Mouse (Mus musculus): ENCODE measurements around the gene Pym1. TPM values are rescaled to one million over a fixed set of nuclear protein-coding genes. Genes with fewer than 3 reads are reported as not detected.
A peak's percentile ranks its signal among the peaks of the same experiment; 100 is the strongest.

The Pym1 gene
- polyA plus RNA-seq, 1 experiment from 2014 or later = 25.8 TPM

- peaks cover 63% of the 10 kb centered on the region for H3K4me1 ChIP-seq
- whole genome bisulfite sequencing (ENCODE audit: insufficient replicate concordance) = 43% methylated on average over 9 of the region's 9 CpGs
These were observed 580 bp upstream of the Pym1 start for GRCm38 (mm10) chr10:128746972-128747645.

GRCm38 (mm10) chr10:128748252-128748864 is 669 bp downstream of the Pym1 start:
- no peaks in the 10 kb centered on the region for H3K9me3 ChIP-seq (replicated peaks)
- peak overlapping the region; percentile 85 for H3K9ac ChIP-seq
- peaks cover 58% of the 10 kb centered on the region for H3K4me1 ChIP-seq
- H3K36me3 ChIP-seq = peaks cover 16% of the 10 kb centered on the region
- H3K27ac ChIP-seq = peak overlapping the region; percentile 92
- peak overlapping the region; percentile 88 for H3K4me3 ChIP-seq
- H3K4me2 ChIP-seq = peak overlapping the region; percentile 86
- ATAC-seq = peak; percentile 74
- WGBS (ENCODE audit: insufficient replicate concordance) = under 1% methylated on average over 37 of the region's 37 CpGs
- H3K27me3 ChIP-seq (replicated peaks) = peaks cover 27% of the 10 kb centered on the region

More at GRCm38 (mm10) chr10:128746972-128747645, 580 bp upstream of the Pym1 start:
- peak overlapping the region; percentile 86 for H3K4me2 ChIP-seq
- peak overlapping the region; percentile 92 for H3K27ac ChIP-seq
- no peaks in the 10 kb centered on the region for H3K9me3 ChIP-seq (replicated peaks)
- H3K36me3 ChIP-seq = peaks cover 3% of the 10 kb centered on the region
- H3K9ac ChIP-seq = peak overlapping the region; percentile 85
- H3K27me3 ChIP-seq (replicated peaks) = peaks cover 40% of the 10 kb centered on the region
- ATAC-seq = no peak
- peak overlapping the region; percentile 88 for H3K4me3 ChIP-seq

GRCm38 (mm10) chr10:128772895-128773294 is 25.2 kb downstream of the Pym1 start:
- H3K27ac ChIP-seq = no peak overlapping the region
- 43% methylated on average over 2 of the region's 2 CpGs for WGBS (ENCODE audit: insufficient replicate concordance)
- no peak overlapping the region for H3K9ac ChIP-seq
- H3K27me3 ChIP-seq (replicated peaks) = no peaks in the 10 kb centered on the region
- no peaks in the 10 kb centered on the region for H3K36me3 ChIP-seq
- 0 out of 2 replicates have a peak, but pooled peaks have one; percentile 37 for ATAC-seq
- H3K4me1 ChIP-seq = peaks cover 7% of the 10 kb centered on the region
- no peaks in the 10 kb centered on the region for H3K9me3 ChIP-seq (replicated peaks)
- no peak overlapping the region for H3K4me3 ChIP-seq
- no peak overlapping the region for H3K4me2 ChIP-seq

GRCm38 (mm10) chr10:128773685-128774084 is 26.0 kb downstream of the Pym1 start:
- H3K4me3 ChIP-seq = no peak overlapping the region
- H3K4me1 ChIP-seq = peaks cover 7% of the 10 kb centered on the region
- no peak overlapping the region for H3K27ac ChIP-seq
- ATAC-seq = no peak
- no peaks in the 10 kb centered on the region for H3K9me3 ChIP-seq (replicated peaks)
- no peaks in the 10 kb centered on the region for H3K36me3 ChIP-seq
- H3K4me2 ChIP-seq = no peak overlapping the region
- 23% methylated on average over 5 of the region's 5 CpGs for WGBS (ENCODE audit: insufficient replicate concordance)
- no peaks in the 10 kb centered on the region for H3K27me3 ChIP-seq (replicated peaks)
- no peak overlapping the region for H3K9ac ChIP-seq

GRCm38 (mm10) chr10:128778441-128778840 is 30.8 kb downstream of the Pym1 start:
- H3K9ac ChIP-seq = no peak overlapping the region
- no peaks in the 10 kb centered on the region for H3K36me3 ChIP-seq
- no peak for ATAC-seq
- H3K9me3 ChIP-seq (replicated peaks) = peaks cover 3% of the 10 kb centered on the region; the same call in 1 of the 2 replicates
- H3K4me2 ChIP-seq = no peak overlapping the region
- peak overlapping the region; percentile 47; the same call in 1 of the 2 replicates for H3K27ac ChIP-seq
- 81% methylated on average over 2 of the region's 2 CpGs for WGBS (ENCODE audit: insufficient replicate concordance)
- no peak overlapping the region for H3K4me3 ChIP-seq
- peaks cover 18% of the 10 kb centered on the region for H3K4me1 ChIP-seq
- H3K27me3 ChIP-seq (replicated peaks) = no peaks in the 10 kb centered on the region

- peaks cover 2% of the 10 kb centered on the region; the same call in 1 of the 2 replicates for H3K36me3 ChIP-seq
- peaks cover 10% of the 10 kb centered on the region for H3K9me3 ChIP-seq (replicated peaks)
- no peak overlapping the region for H3K9ac ChIP-seq
- H3K27ac ChIP-seq = peak overlapping the region; percentile 47
- no peak overlapping the region for H3K4me3 ChIP-seq
- WGBS (ENCODE audit: insufficient replicate concordance) = 19% methylated on average over 8 of the region's 8 CpGs
- ATAC-seq = peak; percentile 71; the same call in 1 of the 2 replicates
- H3K4me1 ChIP-seq = peaks cover 16% of the 10 kb centered on the region; the same call in 1 of the 2 replicates
- H3K27me3 ChIP-seq (replicated peaks) = no peaks in the 10 kb centered on the region
- H3K4me2 ChIP-seq = no peak overlapping the region
These were observed 31.5 kb downstream of the Pym1 start for GRCm38 (mm10) chr10:128779011-128779795.

GRCm38 (mm10) chr10:128780200-128780599 is 32.5 kb downstream of the Pym1 start:
- Histone ChIP-seq H3K27me3 (replicated peaks) (no peaks in the 10 kb centered on the region), H3K9ac (no peak overlapping the region), H3K9me3 (replicated peaks) (peaks cover 12% of the 10 kb centered on the region), H3K36me3 (peaks cover 3% of the 10 kb centered on the region; the same call in 1 of the 2 replicates), H3K27ac (0 out of 2 replicates have a peak overlapping the region, but pooled peaks have one; percentile 14), H3K4me2 (no peak overlapping the region), H3K4me1 (peaks cover 16% of the 10 kb centered on the region; the same call in 1 of the 2 replicates), H3K4me3 (no peak overlapping the region)
- no peak for ATAC-seq
- WGBS (ENCODE audit: insufficient replicate concordance) = 41% methylated on average over 1 of the region's 1 CpGs

- Histone ChIP-seq H3K27me3 (replicated peaks) (no peaks in the 10 kb centered on the region), H3K4me1 (peaks cover 3% of the 10 kb centered on the region), H3K36me3 (peaks cover 2% of the 10 kb centered on the region; the same call in 1 of the 2 replicates), H3K4me3 (peak within 1 kb of the TSS; percentile 37), H3K9me3 (replicated peaks) (no peaks in the 10 kb centered on the region), H3K4me2 (peak within 1 kb of the TSS; percentile 43), H3K9ac (0 out of 2 replicates have a peak within 1 kb of the TSS, but pooled peaks have one; percentile 27), H3K27ac (peak within 1 kb of the TSS; percentile 45; the same call in 1 of the 2 replicates)
- WGBS (ENCODE audit: insufficient replicate concordance) = 58% methylated on average over 7 of the region's 7 CpGs
- ATAC-seq = peak; percentile 64
These were observed 42.9 kb downstream of the Pym1 start, which contains the start of gene Mmp19 for GRCm38 (mm10) chr10:128790398-128791124. Gene Mmp19, plus strand, starts transcription at chr10:128790910.

- no peak overlapping the region for H3K4me3 ChIP-seq
- no peaks in the 10 kb centered on the region for H3K9me3 ChIP-seq (replicated peaks)
- H3K27ac ChIP-seq = no peak overlapping the region
- peaks cover 3% of the 10 kb centered on the region for H3K4me1 ChIP-seq
- H3K36me3 ChIP-seq = peaks cover 4% of the 10 kb centered on the region; the same call in 1 of the 2 replicates
- no peak overlapping the region for H3K9ac ChIP-seq
- ATAC-seq = no peak
- H3K27me3 ChIP-seq (replicated peaks) = 0 out of 2 replicates have a peak, but pooled peaks cover 5% of the 10 kb centered on the region
- no peak overlapping the region for H3K4me2 ChIP-seq
These were observed 44.4 kb downstream of the Pym1 start for GRCm38 (mm10) chr10:128792041-128792440.

GRCm38 (mm10) chr10:128793258-128793657 is 45.6 kb downstream of the Pym1 start:
- 79% methylated on average over 1 of the region's 1 CpGs for WGBS (ENCODE audit: insufficient replicate concordance)
- Histone ChIP-seq H3K9ac (no peak overlapping the region), H3K9me3 (replicated peaks) (no peaks in the 10 kb centered on the region), H3K4me1 (peaks cover 3% of the 10 kb centered on the region), H3K4me2 (no peak overlapping the region), H3K27me3 (replicated peaks) (0 out of 2 replicates have a peak, but pooled peaks cover 5% of the 10 kb centered on the region), H3K27ac (no peak overlapping the region), H3K36me3 (peaks cover 4% of the 10 kb centered on the region; the same call in 1 of the 2 replicates), H3K4me3 (no peak overlapping the region)
- no peak for ATAC-seq

GRCm38 (mm10) chr10:128794391-128794790 is 46.7 kb downstream of the Pym1 start:
- Histone ChIP-seq H3K9me3 (replicated peaks) (no peaks in the 10 kb centered on the region), H3K27me3 (replicated peaks) (0 out of 2 replicates have a peak, but pooled peaks cover 5% of the 10 kb centered on the region), H3K4me3 (no peak overlapping the region), H3K4me2 (no peak overlapping the region), H3K27ac (no peak overlapping the region), H3K9ac (no peak overlapping the region), H3K36me3 (peaks cover 10% of the 10 kb centered on the region), H3K4me1 (peaks cover 3% of the 10 kb centered on the region)
- 63% methylated on average over 5 of the region's 5 CpGs for WGBS (ENCODE audit: insufficient replicate concordance)
- ATAC-seq = no peak
